Mouse (Mus musculus) megakaryocyte, adult 5-6 weeks (primary cell): ENCODE data around the gene Sppl3. TPM values are rescaled to one million over a fixed set of nuclear protein-coding genes. Genes with fewer than 3 reads are reported as not detected.

Experiments
- ATAC-seq: 2 replicates; pipeline ENCODE4 v1.8.0; 2016; ENCODE audit warnings: mild to moderate bottlenecking, inconsistent platforms; ENCODE audit not compliant: poor library complexity, severe bottlenecking
- total RNA-seq, 2 experiments: library from RNA; stranded (forward) in 1 of 2; stranded (reverse) in 1 of 2; fragments of 153-499, 151-499 nt in 1 of 2; fragments of 221-1000, 200-1000 nt in 1 of 2; gene quantifications; 2 replicates each; pipeline versions ENCODE4 v1.2.3 to v1.2.4; 2015 to 2017

Gene Sppl3
- total RNA-seq, 2 experiments from 2014 or later = 24.6 to 33.1 TPM

GRCm38 (mm10) chr5:115118961-115119570 lies 108.1 kb downstream of the Sppl3 start, which contains the start of gene Acads:
TSS of gene Acads (minus strand) at chr5:115119346.
- ATAC-seq = peak; percentile 98

- no peak for ATAC-seq
Observed at GRCm38 (mm10) chr5:115120978-115121377, 110.0 kb downstream of the Sppl3 start.

- ATAC-seq = no peak
Observed at GRCm38 (mm10) chr5:115124690-115125089, 113.8 kb downstream of the Sppl3 start.

- ATAC-seq = peak; percentile 99
Observed at GRCm38 (mm10) chr5:115125211-115125871, 114.4 kb downstream of the Sppl3 start.

- ATAC-seq = no peak
Observed at GRCm38 (mm10) chr5:115126578-115127312, 115.8 kb downstream of the Sppl3 start.

- no peak for ATAC-seq
Observed at GRCm38 (mm10) chr5:115127421-115128179, 116.7 kb downstream of the Sppl3 start.

GRCm38 (mm10) chr5:115129328-115129727 lies 118.4 kb downstream of the Sppl3 start:
- no peak for ATAC-seq

- ATAC-seq = no peak
Observed at GRCm38 (mm10) chr5:115132465-115132864, 121.5 kb downstream of the Sppl3 start.

- ATAC-seq = 0 out of 2 replicates have a peak, but pooled peaks have one; percentile 26
Observed at GRCm38 (mm10) chr5:115133358-115134066, 122.6 kb downstream of the Sppl3 start.

- peak; percentile 99 for ATAC-seq
Observed at GRCm38 (mm10) chr5:115134234-115135165, 123.6 kb downstream of the Sppl3 start, which contains the start of gene Unc119b. TSS of gene Unc119b (minus strand) at chr5:115134975.

- ATAC-seq = no peak
Observed at GRCm38 (mm10) chr5:115139124-115139523, 128.2 kb downstream of the Sppl3 start.

- no peak for ATAC-seq
Observed at GRCm38 (mm10) chr5:115140726-115141125, 129.8 kb downstream of the Sppl3 start.

- ATAC-seq = no peak
Observed at GRCm38 (mm10) chr5:115142166-115142697, 131.3 kb downstream of the Sppl3 start.

- ATAC-seq = no peak
Observed at GRCm38 (mm10) chr5:115143552-115143951, 132.6 kb downstream of the Sppl3 start.

GRCm38 (mm10) chr5:115144471-115144870 lies 133.5 kb downstream of the Sppl3 start:
- ATAC-seq = no peak

- no peak for ATAC-seq
Observed at GRCm38 (mm10) chr5:115145253-115145968, 134.5 kb downstream of the Sppl3 start.

- ATAC-seq = no peak
Observed at GRCm38 (mm10) chr5:115145976-115146746, 135.2 kb downstream of the Sppl3 start.
